Mouse (Mus musculus): Measurements from ENCODE around the gene Timp2. TPM values are rescaled to one million over a fixed set of nuclear protein-coding genes. Genes with fewer than 3 reads are reported as not detected.

Gene Timp2
- total RNA-seq, 2 experiments from 2014 or later: 266 to 270 TPM

DNA sequence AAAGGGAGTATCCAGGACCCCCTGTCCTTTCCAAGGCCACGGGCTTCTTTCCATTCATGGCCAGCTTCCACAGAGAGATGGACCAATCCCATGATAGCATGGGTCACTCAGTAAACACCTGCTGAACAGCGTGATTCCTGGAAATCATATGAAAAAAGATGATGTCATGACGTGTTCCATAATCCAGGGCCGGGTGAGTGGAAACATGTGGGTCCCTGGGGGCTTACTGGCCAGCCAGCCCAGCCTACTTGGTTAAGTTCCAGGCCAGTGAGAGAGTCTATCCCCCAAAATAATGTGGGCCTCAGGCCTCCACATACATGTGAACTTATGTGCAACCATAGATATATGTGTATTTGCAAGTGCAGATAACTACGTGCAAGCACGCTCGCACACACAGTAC, 16.3 kb upstream of the Timp2 start:
- no peak for DNase-seq (ENCODE audit: low spot score in 2 of 2)

DNA sequence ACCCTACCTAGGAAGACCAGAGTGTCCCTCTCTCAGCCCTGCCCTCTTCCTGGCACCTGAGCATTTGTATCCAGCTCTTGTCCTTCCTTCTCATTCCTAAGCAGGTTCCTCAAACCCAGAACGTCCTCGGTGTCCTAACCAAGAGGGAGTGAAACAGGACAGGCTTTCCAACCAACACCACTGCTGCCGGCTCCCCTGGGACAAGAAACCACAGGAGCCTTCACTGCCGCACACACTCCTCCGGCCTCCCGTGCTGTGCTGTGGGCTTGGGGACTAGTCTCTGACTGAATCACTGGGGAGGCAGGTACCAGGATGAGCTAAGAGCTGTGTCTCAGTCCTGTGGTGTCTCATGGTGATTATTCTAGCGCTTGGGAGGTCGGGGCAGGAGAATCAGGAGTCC, 14.1 kb upstream of the Timp2 start:
- DNase-seq (ENCODE audit: low spot score in 2 of 2): no peak

DNA sequence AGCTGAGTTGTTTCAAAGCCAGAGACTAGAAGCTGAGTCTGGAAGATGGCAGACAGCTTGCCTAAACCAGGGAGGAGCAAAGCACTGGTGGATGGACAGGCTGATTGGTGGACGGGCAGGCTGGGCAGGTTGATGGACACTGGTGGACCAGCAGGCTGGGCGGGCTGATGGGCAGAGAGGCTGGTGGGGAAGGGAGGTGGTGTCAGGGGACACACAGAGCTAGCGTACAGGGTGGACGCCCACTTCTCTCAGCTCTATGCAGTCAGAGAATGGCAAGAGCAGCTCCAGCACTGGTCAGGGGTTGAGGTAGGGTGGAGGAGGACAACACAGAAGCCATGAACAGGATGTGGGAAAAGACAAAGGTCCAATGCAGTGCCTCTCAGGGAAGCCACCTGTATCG, 13.7 kb upstream of the Timp2 start:
- DNase-seq (ENCODE audit: low spot score in 2 of 2): no peak

DNA sequence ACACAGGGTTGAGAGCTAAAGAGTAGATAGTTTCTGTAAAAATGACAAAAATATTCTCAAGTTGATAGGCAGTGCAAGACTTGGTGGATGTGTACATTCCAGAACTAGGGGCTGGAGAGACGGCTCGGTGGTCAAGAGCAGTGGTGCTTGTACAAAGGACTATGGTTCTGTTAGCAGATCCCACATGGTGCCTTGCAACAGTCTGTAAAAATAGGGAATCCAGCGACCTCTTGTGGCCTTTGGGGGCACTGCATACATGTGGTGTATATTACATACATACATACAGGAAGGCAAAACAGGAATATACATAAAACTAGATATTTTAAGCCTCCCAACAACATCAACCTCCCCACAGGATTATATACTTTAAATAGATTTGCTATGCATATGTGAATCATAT, 12.8 kb upstream of the Timp2 start:
- no peak for DNase-seq (ENCODE audit: low spot score in 2 of 2)

DNA sequence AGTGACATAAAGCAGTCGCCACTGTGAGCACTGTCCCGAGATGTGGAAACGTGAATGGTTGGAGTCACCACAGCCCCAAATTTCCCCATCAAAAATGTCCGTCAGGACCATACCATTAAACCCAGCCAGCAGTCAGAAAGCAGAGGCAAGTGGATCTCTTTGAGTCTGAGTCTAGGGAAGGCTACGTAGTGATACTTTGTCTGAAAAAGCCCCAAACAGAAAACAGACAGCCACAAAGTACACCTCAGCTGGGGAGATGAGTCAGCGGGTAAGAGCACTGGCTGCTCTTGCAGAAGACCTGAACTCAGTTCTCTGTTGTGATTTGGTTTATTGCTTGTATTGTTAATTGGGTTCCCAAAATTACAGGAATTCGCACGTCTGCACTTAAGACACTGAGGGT, 11.0 kb upstream of the Timp2 start:
- no peak for DNase-seq (ENCODE audit: low spot score in 2 of 2)

DNA sequence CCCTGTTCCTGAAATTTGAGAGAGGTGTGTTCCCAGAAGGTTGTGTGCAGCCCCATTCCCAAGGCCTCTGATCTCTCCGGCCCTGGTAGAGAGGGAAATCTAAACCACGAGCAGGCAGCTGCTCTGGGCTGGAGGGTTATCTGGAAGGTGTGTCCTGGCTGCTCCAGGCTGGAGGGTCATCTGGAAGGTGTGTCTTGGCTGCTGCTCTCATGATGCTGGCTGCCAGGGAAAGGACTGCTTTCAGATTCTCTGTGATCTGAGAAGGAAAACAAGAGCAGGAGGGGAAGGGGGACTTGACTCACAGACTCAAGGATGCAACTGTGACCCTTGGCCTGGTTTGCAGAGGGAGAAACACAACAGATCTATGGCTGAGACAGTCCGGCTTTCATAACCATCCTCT, 10.6 kb upstream of the Timp2 start:
- DNase-seq (ENCODE audit: low spot score in 2 of 2): no peak

DNA sequence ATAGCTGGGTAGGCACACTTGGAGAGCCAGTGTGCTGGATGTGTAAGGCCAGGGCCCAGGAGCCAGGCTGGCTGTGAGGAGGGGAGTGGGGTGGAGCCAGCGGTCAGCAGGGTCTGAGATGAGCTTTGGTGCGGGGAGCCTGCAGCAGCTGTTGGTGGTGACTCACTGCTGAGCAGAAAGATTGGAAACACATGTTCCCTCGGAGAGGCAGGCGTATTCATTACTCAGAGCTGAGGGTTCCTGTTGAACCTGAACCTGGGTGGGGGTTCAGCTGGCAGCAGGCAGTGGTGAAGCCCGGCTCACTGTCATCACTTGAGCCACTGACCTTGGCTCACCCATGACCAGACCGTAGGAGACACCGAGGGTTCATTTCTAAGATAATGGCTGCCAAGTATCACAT, 9.6 kb upstream of the Timp2 start:
- no peak for DNase-seq (ENCODE audit: low spot score in 2 of 2)

DNA sequence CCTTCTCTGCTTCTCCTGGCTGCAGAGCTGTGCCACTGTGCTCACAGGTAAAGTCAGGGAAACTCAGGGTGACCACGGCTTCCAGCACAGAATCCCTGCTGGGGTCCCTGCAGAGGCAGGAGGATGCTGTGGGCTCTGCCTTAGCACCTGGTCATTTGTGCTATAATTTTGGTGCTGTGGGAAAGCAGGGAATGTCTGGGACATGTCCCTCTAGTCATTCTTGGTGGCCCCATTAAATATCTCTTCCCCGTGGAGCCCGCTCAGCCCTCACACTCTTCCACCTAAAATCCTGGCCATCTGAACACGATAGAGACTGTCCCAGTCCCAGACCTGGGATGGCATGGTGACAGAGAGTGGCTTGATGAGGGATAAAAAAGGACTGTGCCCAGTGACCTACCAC, 8.5 kb upstream of the Timp2 start:
- no peak for DNase-seq (ENCODE audit: low spot score in 2 of 2)

DNA sequence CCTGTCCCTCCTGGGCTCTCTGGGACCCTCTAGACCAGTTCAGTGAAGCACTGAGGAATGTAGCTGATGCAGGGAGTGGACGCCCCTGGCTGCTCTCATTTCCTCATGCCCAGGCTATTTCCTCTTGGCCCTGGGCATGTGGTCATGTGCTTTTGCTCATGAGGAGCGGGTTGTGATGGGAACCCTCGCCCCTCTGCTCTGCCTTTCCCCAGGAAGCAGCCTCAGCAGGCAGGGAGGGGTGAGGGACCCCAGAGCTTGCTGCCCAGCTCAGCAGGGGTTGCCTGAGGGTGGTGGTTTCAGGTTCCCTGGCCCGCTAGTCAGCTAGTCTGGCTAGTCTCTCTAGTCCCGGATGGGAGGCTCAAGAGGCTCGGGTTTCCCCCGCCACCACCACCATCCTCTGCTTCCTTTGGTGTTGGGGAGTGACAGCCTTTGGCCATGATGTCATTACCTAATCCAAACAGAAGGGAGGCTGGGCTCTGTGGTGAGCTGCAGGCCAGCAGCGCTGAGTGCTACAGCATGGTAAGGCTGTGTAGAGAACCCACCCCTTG, 7.5 kb upstream of the Timp2 start:
- no peak for DNase-seq (ENCODE audit: low spot score in 2 of 2)

DNA sequence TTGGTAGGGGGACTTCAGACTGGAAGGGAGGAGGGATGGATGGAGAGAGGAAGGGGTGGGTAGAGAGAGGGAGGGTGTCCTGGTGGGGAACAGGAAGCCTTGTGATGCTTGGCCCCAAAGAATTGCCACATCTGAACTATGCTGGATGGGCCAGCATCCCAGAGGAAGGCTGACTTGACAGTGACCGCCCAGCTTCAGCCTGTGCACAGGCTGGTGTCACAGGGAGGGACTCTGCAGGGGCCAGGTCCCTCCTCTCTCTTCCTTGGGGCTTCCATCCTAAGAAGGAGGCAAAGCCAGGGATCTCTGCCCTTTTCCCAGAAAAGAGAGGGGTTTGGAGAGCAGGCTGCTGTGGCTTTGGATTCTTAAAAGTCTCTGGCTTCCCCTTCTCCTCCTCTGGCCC, 7.0 kb upstream of the Timp2 start:
- DNase-seq (ENCODE audit: low spot score in 2 of 2): no peak

DNA sequence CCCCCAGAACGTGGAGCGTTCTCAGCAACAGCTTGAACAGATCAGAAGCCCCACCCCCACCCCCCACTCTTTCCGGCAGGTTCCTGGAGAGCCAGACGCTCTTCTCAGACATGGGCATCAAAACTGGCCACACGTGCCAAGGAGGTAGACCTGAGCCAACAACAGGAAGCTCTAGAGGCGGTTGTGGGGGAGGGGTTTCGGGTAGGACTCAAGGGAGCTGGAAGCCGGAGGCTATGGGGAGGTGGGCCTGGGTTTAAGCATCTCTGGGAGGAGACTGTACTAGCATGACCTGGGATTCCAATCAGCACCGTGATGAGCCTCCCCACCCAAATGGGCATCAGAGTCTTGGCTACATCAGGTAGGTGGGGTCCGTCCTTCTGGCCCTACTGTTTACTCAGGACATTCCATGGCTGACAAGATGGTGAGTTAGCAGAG, 5.4 kb upstream of the Timp2 start:
- no peak for DNase-seq (ENCODE audit: low spot score in 2 of 2)

DNA sequence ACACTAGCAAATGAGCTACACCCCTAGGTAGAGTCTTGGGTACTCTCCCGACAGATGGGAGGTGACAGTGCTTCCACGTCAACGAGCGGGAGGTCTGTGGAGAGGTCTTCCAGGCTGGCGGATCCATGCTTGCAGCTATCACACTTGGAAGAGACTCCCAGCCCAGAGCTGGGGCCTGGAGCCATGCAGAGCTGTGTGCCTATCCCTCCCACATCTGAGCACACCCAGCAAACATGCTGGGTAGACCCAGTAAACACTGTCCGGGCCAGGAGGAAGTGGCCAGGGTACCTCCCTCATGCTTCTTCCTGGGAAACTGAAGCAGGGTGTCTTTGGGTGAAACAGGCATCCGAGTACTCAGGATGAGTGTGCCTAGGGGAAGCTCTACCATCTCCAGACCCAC, 5.0 kb upstream of the Timp2 start:
- DNase-seq (ENCODE audit: low spot score in 2 of 2): no peak

DNA sequence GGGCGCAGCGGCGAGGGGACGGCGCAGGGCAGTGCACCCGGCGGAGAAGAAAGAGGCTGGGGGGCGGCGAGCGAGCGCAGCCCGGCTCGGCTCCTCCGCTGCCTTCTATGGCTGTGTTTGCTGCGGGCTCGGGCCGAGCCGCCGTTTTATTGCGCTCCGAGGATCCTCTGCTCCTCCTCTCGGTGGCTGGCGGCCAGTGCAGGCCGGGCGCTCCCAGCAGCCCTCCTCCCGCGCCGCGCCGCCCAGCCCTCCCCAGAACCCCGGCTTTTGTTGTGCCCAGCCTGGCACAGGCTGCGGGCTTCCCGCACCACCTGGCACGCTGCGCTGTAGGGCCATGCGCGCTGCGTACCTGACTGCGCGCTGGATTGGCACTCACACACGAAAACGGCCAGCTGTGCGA, 335 bp downstream of the Timp2 start:
- peak; percentile 82 to 88 for DNase-seq (ENCODE audit: low spot score in 2 of 2)

DNA sequence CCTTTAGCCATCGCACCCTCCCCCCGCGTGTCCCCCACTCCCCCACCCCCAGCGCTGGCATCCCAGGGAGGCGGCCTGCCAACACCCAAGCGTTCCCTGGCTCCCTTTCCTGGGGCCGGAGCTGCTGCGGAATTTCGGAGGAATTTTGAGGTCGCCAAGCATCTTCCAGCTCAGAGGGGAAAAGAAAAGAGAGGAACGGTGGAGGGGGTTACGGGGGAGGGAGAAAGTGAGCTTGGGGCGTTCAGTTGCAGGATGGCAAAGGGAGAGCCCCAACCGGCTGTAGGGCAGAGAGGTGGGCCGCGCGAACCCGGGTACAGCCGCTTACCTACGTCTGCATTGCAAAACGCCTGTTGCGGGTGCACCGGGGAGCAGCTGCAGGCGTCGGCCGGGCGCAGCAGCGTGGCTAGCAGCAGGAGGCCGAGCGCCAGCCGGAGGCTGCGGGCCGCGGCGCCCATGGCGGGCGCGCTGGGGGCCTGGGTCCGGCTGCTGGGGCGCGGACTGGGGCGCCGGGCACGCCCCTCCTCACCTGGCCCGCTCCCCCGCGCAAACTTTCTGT, 826 bp downstream of the Timp2 start:
- no peak for DNase-seq (ENCODE audit: low spot score in 2 of 2)

DNA sequence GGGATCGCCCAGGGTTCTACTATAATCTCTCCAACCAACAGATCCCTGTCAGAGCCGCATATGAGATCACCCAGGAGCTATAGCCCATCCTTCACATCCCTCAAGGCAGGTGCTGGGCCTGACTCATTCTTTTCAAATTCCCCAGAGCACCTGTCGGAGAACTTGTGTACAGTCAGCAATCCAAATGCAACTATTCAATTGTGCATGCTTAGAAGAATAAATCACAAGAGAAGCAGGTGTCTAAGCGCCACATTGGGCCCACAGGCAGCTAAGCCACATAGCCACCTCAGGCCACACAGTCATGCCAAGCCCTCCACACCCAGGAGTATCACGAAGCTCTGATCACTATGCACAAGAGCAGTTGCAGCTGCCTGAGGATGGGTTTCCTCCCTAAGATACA, 6.0 kb downstream of the Timp2 start:
- DNase-seq (ENCODE audit: low spot score in 2 of 2): no peak

DNA sequence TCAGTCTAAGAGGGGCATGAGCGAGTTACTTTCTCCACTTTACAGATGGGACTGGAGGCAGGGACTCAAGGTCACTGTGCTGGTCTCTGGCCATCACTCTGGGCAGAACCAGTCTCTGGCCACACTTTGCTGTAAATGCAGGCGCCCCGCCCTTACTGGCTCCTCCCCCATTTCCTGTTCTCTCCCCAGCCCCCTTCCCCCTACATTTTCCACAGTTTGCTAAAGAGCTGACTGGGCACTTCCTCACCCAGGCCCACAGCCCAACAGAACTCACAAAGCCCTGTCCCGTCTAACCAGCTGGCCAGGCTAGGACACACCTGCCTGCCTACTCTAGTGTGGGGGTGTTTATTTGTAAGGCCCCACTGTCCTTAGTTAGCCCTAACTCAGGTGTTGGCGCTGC, 6.7 kb downstream of the Timp2 start:
- no peak for DNase-seq (ENCODE audit: low spot score in 2 of 2)

DNA sequence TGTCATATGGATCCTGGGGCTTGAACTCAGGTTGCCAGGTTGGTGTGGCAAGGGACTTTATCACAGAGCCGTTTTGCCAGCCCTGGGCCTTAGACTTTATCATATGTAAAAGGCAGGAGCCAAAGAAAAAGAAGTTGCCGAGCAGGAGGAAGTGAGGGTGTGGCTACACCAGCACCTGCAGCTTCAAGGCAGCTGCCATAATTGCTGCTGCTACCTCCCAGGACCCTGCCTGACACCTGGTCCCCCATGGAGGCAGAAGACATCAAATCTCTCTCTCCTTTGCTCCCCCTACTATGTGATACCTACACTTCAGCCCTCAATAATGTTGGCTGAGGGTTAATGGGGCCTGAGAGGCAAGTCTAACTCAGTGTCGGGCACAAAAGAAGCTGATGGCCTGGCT, 7.1 kb downstream of the Timp2 start:
- no peak for DNase-seq (ENCODE audit: low spot score in 2 of 2)

DNA sequence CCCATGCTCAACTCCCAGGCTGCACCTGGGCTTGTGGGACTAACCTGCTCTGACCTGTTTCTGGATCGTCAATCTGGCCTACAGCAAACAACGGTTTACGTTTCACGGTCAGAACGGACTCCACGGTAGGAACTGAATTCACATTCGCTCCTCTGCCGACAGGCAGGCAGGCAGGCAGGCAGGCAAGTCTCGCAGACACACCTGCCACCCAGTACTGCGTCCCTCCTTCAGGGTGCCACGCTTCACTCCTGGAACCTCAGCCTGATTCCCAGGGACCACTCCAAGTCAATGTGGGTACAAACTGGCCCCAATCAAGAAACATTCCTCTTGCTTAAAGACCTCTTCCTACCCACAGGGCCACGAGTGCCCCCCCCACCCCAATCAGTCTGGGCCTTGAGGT, 7.6 kb downstream of the Timp2 start:
- DNase-seq (ENCODE audit: low spot score in 2 of 2): no peak

DNA sequence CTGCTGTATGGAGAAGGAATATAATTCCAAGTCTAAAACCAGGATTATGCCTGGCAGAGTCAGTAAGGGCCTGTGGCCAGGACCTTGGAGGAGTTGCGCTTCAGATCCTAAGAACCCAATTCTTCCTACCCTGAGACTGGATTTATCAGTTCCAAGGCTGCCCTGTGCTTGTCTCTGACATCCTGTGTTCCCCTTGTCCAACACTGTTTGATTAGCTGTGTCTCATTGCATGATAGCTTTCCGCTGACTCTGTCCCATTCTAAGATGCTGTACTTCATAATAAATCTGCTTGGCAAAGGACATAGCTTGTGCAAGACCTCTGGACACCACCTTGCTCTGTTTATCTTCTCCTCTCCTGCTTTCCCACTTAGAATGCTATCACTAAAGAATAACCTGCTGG, 8.1 kb downstream of the Timp2 start:
- no peak for DNase-seq (ENCODE audit: low spot score in 2 of 2)

DNA sequence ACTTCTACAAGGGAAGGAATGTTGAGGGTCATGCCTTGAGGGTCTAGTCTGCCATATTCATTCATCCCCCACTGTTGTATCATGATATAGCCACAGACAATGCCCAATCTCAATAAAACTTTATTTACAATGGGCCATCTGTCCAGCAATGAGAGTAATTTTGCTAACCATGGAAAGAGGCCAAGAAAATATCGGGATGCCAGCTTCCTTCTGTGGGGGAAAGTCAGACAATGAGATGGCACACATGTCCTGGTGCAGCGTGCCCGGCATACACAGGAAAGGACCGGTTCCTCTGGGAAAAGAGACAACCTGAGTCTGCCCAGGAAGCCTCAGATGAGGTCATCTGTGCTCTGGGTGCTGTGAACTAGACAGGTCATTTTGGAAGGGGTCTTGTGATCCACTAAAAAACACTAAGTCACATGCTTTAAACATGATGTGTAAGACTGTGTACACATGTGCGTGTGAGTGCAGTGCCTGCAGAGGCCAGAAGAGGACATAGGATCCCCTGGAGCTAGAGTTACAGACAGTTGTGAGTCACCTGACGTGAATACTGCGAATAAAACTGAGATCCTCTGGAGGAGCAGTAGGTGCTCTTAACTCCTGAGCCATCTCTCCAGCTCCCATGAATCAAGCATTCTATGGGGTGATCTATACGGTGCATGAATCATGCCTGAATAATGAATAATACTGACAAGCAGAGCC, 9.0 kb downstream of the Timp2 start:
- DNase-seq (ENCODE audit: low spot score in 2 of 2): no peak

DNA sequence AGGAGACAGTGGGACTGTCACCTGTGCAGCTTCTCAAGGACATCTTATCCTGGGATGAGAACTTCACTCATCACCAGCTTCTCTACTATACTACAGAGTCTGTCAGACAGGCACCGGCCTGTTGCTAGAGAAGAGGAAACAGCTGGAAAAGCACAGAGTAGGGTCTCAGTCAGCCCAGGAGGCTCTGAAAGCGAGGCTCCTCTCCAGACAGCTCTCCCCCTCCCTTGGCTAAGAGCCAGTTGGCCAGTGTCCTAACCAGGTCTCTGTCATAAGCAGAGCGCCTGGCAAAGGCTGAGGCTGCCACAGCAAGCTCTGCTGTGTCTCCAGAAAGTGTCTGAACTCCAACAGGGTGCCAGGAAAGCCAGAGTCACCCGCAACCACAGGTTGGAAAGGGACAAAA, 9.8 kb downstream of the Timp2 start:
- DNase-seq (ENCODE audit: low spot score in 2 of 2): peak; percentile 46 to 63

DNA sequence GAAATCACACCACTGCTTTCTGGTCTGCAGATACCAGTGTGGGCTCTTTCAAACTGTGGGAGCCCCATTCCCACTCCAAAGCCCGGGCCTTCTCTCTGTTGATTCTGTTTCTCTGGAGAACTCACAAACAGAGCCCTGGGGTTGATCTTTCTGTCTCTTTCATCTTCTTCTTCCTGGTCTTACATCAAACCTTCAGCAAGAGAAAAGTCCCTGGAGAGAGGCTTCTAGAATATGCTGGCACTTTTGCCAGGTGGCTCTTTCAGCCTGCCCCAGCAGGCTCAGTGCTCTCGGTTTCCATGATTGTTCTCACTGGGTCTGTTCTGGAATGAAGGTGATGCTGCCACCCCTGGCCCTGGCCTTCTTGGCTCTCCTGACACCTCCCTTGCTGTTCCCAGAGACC, 11.9 kb downstream of the Timp2 start:
- no peak for DNase-seq (ENCODE audit: low spot score in 2 of 2)

DNA sequence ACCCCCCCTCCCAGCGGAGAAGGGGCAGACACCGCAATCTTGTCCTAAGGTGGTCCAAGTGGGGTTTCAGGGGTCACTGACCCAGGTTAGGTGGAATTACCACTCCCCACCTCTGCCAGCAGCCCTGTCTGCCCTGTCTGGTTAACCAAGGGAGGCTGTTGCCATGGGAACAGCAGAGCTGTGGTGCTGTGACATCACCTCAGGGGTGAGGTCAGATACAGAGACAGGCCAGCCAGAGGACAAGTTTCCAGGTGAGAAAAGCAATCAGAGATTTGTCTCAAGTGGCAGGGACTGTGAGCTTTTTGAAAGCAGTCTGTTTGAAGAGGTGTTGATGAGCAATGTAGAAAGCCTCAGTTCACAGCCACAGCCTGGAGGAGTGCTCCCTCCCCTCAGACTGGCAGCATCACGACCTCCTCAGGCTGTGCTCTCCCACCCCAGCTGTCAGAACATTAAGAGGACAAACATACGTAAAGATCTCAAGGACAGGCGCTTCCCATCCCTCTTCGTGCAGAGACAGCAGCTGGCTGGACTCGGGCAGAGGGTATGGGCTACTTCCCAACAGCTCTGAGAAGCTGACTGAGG, 13.0 kb downstream of the Timp2 start, which contains the start of gene Cep295nl:
Gene Cep295nl (minus strand): TSS at position 101 of the 582 bp plus-strand sequence.
- DNase-seq (ENCODE audit: low spot score in 2 of 2): no peak
